Mouse (Mus musculus) hindbrain, embryonic 12.5 days (tissue): ENCODE measurements around the gene Acta1. TPM values are rescaled to one million over a fixed set of nuclear protein-coding genes. Genes with fewer than 3 reads are reported as not detected.

Experiments
- ATAC-seq: fragments of 200-750 bp; cut with Nextera tagmentation; 2 replicates; pipeline ENCODE4 v1.8.0; 2017; ENCODE audit warnings: moderate TSS enrichment; ENCODE audit not compliant: low FRiP score
- H3K27ac ChIP-seq: fragments of 300-500 bp; sonication (generic); 2 replicates; pipeline ENCODE4 v1.5.1; 2016; ENCODE audit warnings: mild to moderate bottlenecking
- H3K27me3 ChIP-seq: fragments of 300-500 bp; sonication (generic); 2 replicates; pipeline ENCODE4 v1.6.1; 2016; ENCODE audit warnings: mild to moderate bottlenecking
- H3K36me3 ChIP-seq: fragments of 300-500 bp; sonication (generic); 2 replicates; pipeline ENCODE4 v1.6.1; 2016; ENCODE audit warnings: mild to moderate bottlenecking
- H3K4me1 ChIP-seq: fragments of 300-500 bp; sonication (generic); 2 replicates; pipeline ENCODE4 v1.6.1; 2016
- H3K4me2 ChIP-seq: fragments of 300-500 bp; sonication (generic); replicated peaks from 2 replicates; pipeline ENCODE4 v1.6.1; 2016; ENCODE audit warnings: mild to moderate bottlenecking
- H3K4me3 ChIP-seq: fragments of 300-500 bp; sonication (generic); 2 replicates; pipeline ENCODE4 v1.5.1; 2016; ENCODE audit warnings: mild to moderate bottlenecking
- H3K9ac ChIP-seq: fragments of 300-500 bp; sonication (generic); 2 replicates; pipeline ENCODE4 v1.6.1; 2016; ENCODE audit warnings: mild to moderate bottlenecking, moderate library complexity
- H3K9me3 ChIP-seq: fragments of 300-500 bp; sonication (generic); replicated peaks from 2 replicates; pipeline ENCODE4 v1.6.1; 2016; ENCODE audit warnings: mild to moderate bottlenecking
- WGBS: fragments of 180-500 bp; shearing (Covaris S2); methylation state at CpG from one replicate; pipeline ENCODE4 v1.1.7; 2016; 5-methylcytosine and 5-hydroxymethylcytosine counted together
- polyA plus RNA-seq: library from polyadenylated mRNA; unstranded; fragments of >200 nt; fragmentation: Nextera tagmentation; extraction: Ambion mirVana; gene quantifications from 2 replicates; pipeline ENCODE4 v1.2.1, GENCODE M21; 2016

Acta1 gene
- polyA plus RNA-seq, 1 experiment from 2014 or later: 9.8 TPM

DNA sequence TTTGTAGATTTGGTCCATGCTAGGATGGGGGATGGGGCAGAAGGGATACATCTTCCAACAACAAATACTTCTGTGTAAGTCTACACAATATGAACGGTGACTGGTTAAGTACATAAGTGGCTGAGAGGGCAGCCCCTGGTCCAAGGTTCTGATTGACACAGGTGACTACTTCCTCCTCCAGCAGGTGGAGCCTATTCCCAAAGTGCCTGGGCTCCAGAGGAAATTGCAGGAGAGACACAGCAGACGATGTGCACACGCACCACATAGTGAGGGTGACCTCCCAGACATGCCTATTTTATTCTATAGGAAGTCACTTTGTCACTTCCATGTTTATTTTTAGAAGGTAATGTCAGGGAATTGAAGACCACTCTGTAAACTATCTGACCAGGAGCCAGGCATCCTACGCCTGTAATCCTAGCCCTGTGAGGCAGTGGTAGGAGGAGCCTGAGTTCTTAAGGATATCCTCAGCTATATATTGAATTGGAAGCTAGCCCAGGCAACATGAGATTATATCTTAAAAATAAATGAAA, 13.7 kb downstream of the Acta1 start:
- ATAC-seq: no peak
- no peak overlapping the region for H3K4me3 ChIP-seq
- H3K9ac ChIP-seq: no peak overlapping the region
- H3K36me3 ChIP-seq: no peaks in the 10 kb centered on the region
- WGBS: 57% methylated on average over 4 of the region's 4 CpGs
- H3K4me2 ChIP-seq: no peak overlapping the region
- peaks cover 14% of the 10 kb centered on the region for H3K4me1 ChIP-seq
- H3K27ac ChIP-seq: no peak overlapping the region
- H3K9me3 ChIP-seq: no peaks in the 10 kb centered on the region
- peaks cover 17% of the 10 kb centered on the region for H3K27me3 ChIP-seq

DNA sequence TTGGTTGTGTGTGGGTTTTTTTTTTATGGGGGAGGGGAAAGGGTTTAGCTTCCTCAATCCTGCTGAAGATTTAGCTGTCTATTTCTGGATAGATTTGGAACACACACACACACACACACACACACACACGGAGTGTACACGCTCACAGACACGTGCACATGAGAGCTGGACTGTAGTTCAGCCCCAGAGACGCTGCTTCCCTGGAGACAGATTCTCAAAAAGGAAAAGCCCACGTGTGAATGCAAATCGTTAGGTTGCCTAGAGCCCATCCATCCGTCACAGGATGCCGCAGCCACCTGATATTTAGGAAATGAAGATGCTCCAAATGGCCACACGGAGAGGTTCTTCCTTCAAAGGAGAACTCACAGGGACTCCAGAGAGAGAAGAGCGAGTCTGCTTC, 14.3 kb downstream of the Acta1 start:
- Histone ChIP-seq H3K27ac (no peak overlapping the region), H3K9me3 (no peaks in the 10 kb centered on the region), H3K4me2 (no peak overlapping the region), H3K4me3 (no peak overlapping the region), H3K9ac (no peak overlapping the region), H3K4me1 (peaks cover 14% of the 10 kb centered on the region), H3K36me3 (no peaks in the 10 kb centered on the region), H3K27me3 (peaks cover 11% of the 10 kb centered on the region)
- ATAC-seq: no peak
- WGBS: 71% methylated on average over 10 of the region's 10 CpGs

DNA sequence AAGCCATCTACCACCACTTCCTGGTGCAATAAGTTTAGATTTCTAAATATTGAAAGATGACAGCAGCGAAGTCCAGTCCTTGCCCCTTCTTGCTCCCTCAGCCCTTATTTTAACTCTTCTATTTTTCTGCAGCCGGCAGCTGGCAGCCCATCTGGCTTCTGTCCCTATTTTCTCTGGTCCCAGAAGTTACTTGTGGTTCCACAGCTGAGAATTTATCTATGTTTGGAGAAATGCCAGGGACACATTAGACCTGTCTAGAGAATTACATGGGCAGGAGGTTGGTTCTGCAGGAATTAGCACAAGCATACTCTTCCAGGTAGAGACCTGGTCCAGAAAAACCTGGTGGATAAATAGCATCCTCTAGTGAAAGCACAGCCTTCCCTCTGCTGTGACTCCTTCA, 16.7 kb downstream of the Acta1 start:
- H3K4me1 ChIP-seq: peaks cover 2% of the 10 kb centered on the region; the same call in 1 of the 2 replicates
- no peak overlapping the region for H3K4me2 ChIP-seq
- H3K9ac ChIP-seq: no peak overlapping the region
- 84% methylated on average over 2 of the region's 2 CpGs for WGBS
- H3K36me3 ChIP-seq: no peaks in the 10 kb centered on the region
- H3K27ac ChIP-seq: no peak overlapping the region
- no peak overlapping the region for H3K4me3 ChIP-seq
- ATAC-seq: no peak
- 0 out of 2 replicates have a peak, but pooled peaks cover 4% of the 10 kb centered on the region for H3K27me3 ChIP-seq
- no peaks in the 10 kb centered on the region for H3K9me3 ChIP-seq

GRCm38 (mm10) chr8:123874324-123874723, 20.2 kb downstream of the Acta1 start:
- H3K9me3 ChIP-seq: no peaks in the 10 kb centered on the region
- no peak overlapping the region for H3K9ac ChIP-seq
- H3K27me3 ChIP-seq: no peaks in the 10 kb centered on the region
- H3K4me2 ChIP-seq: no peak overlapping the region
- no peak overlapping the region for H3K4me3 ChIP-seq
- peaks cover 2% of the 10 kb centered on the region; the same call in 1 of the 2 replicates for H3K4me1 ChIP-seq
- no peak for ATAC-seq
- H3K27ac ChIP-seq: no peak overlapping the region
- WGBS: 84% methylated on average over 11 of the region's 11 CpGs
- no peaks in the 10 kb centered on the region for H3K36me3 ChIP-seq

DNA sequence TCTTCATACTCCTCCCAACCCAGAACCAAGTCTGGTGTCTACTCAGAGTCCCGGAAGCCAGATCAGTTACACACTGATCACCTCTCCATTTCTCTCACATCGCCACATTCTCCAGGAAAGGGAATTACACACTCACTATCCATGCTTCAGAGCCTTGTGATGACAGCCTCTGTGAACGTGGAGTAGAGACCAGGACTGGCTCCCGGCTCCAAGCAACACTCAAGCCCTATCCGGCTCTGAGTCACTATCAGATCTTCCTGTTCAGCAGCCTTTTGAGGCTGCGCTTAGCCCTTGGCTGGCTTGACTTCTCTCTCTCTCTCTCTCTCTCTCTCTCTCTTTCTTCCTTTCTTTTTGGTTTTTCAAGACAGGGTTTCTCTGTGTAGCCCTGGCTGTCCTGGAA, 21.2 kb downstream of the Acta1 start:
- no peak overlapping the region for H3K4me3 ChIP-seq
- H3K27me3 ChIP-seq: no peaks in the 10 kb centered on the region
- 83% methylated on average over 6 of the region's 6 CpGs for WGBS
- H3K36me3 ChIP-seq: no peaks in the 10 kb centered on the region
- ATAC-seq: no peak
- H3K27ac ChIP-seq: no peak overlapping the region
- no peak overlapping the region for H3K4me2 ChIP-seq
- no peak overlapping the region for H3K9ac ChIP-seq
- peaks cover 1% of the 10 kb centered on the region; the same call in 1 of the 2 replicates for H3K4me1 ChIP-seq
- H3K9me3 ChIP-seq: no peaks in the 10 kb centered on the region

DNA sequence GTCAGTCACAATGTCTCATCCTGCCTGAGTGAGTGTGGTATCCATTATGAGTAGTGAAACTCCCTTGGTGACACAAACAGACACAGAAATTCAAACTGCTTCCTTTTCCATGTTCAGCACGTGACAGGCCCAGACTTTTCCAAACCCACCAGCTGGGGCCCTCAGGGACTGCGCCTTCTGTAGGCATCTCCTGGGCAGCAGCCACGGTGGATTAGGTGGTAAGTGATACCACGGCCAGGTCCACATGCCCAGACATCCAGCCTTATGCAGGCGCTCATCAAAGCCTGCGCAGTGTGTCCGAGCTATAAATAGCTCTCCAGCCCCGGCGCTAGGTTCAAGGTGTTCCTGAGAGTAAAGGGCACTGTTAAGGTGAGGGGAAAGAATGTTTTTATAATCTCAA, 22.5 kb downstream of the Acta1 start:
- 76% methylated on average over 9 of the region's 9 CpGs for WGBS
- H3K4me3 ChIP-seq: no peak overlapping the region
- no peaks in the 10 kb centered on the region for H3K4me1 ChIP-seq
- no peaks in the 10 kb centered on the region for H3K27me3 ChIP-seq
- no peaks in the 10 kb centered on the region for H3K36me3 ChIP-seq
- no peak overlapping the region for H3K4me2 ChIP-seq
- ATAC-seq: no peak
- no peak overlapping the region for H3K27ac ChIP-seq
- H3K9ac ChIP-seq: no peak overlapping the region
- H3K9me3 ChIP-seq: no peaks in the 10 kb centered on the region

- no peaks in the 10 kb centered on the region for H3K36me3 ChIP-seq
- H3K27me3 ChIP-seq: peaks cover 16% of the 10 kb centered on the region
- H3K4me3 ChIP-seq: no peak overlapping the region
- WGBS: 31% methylated on average over 5 of the region's 5 CpGs
- ATAC-seq: no peak
- H3K4me2 ChIP-seq: no peak overlapping the region
- no peak overlapping the region for H3K9ac ChIP-seq
- H3K9me3 ChIP-seq: no peaks in the 10 kb centered on the region
- H3K27ac ChIP-seq: no peak overlapping the region
- H3K4me1 ChIP-seq: peaks cover 6% of the 10 kb centered on the region
Measured at GRCm38 (mm10) chr8:123866971-123867370, 27.6 kb downstream of the Acta1 start.

GRCm38 (mm10) chr8:123865786-123866185, 28.8 kb downstream of the Acta1 start:
- Histone ChIP-seq H3K4me3 (no peak overlapping the region), H3K27me3 (peaks cover 26% of the 10 kb centered on the region), H3K4me1 (peaks cover 6% of the 10 kb centered on the region), H3K4me2 (no peak overlapping the region), H3K9ac (no peak overlapping the region), H3K9me3 (no peaks in the 10 kb centered on the region), H3K36me3 (no peaks in the 10 kb centered on the region), H3K27ac (no peak overlapping the region)
- no peak for ATAC-seq
- WGBS: 80% methylated on average over 7 of the region's 7 CpGs

DNA sequence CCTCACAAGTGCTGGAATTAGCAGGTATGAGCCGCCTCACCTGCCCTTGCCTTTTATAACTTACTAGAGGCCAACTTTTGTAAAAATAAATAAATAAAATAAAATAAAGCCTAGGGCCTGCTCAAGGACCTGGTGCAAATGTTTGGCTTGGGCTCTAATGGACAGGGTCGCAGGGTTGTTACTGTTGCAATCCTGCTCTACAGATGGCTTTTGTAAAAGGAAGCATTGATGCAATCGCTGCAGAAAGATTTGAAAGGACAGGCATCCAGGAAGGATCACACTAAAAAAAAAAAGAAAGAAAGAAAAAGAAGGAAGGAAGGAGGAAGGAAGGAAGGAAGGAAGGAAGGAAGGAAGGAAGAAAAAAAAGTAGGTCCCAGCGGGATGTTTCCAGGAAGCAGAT, 34.2 kb downstream of the Acta1 start:
- no peak for ATAC-seq
- H3K4me1 ChIP-seq: peaks cover 15% of the 10 kb centered on the region
- peaks cover 32% of the 10 kb centered on the region for H3K27me3 ChIP-seq
- H3K9me3 ChIP-seq: no peaks in the 10 kb centered on the region
- H3K27ac ChIP-seq: no peak overlapping the region
- H3K4me2 ChIP-seq: peak overlapping the region; percentile 93
- no peaks in the 10 kb centered on the region for H3K36me3 ChIP-seq
- no peak overlapping the region for H3K9ac ChIP-seq
- WGBS: 69% methylated on average over 4 of the region's 4 CpGs
- peak overlapping the region; percentile 88 for H3K4me3 ChIP-seq

DNA sequence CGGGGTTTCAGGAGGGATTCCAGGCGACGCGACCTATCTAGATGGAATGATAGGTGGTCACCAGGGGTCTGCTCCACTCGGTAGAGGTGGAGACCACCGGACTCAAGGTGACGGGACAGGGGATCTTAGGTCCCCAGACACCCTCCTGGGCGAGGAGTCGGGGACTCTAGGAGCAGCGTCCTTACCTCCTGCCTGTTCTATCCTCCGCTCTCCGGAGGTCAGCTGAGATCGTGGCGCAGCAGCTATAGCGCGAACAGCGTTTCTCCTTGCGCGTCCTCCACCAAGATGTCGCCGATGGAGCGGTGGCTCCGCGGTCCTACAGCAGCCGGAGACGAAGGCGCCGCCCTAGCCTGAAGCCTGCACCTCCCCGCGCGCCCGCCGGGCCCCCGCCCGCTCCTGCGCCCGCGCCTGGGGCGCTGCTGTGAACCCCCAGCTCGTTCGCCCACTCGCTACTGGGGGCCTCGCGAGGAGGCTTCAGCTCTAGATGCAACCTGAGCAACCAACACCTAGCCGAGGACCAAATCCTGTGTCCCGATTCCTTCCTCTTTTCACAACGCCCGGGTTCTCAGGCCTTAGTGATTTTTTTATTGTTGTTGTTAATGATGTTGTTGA, 34.8 kb downstream of the Acta1 start, which contains the start of gene Ccsap:
Ccsap (minus strand) TSS at position 562 of the 612 bp plus-strand sequence.
- ATAC-seq: no peak; the same call in 1 of the 2 replicates
- WGBS: 2% methylated on average over 46 of the region's 48 CpGs

GRCm38 (mm10) chr8:123858941-123859647, 35.5 kb downstream of the Acta1 start:
- H3K4me2 ChIP-seq: peak overlapping the region; percentile 93
- under 1% methylated on average over 76 of the region's 79 CpGs for whole genome bisulfite sequencing
- peaks cover 28% of the 10 kb centered on the region for H3K27me3 ChIP-seq
- peak overlapping the region; percentile 87 for H3K9ac ChIP-seq
- peak overlapping the region; percentile 88 for H3K4me3 ChIP-seq
- H3K4me1 ChIP-seq: peaks cover 14% of the 10 kb centered on the region
- ATAC-seq: peak; percentile 94
- peak overlapping the region; percentile 83 for H3K27ac ChIP-seq
- H3K9me3 ChIP-seq: no peaks in the 10 kb centered on the region
- H3K36me3 ChIP-seq: no peaks in the 10 kb centered on the region

More for the DNA sequence above, 34.8 kb downstream of the Acta1 start, which contains the start of gene Ccsap:
- peak within 1 kb of the TSS; percentile 93 for H3K4me2 ChIP-seq
- H3K36me3 ChIP-seq: no peaks in the 10 kb centered on the region
- peak within 1 kb of the TSS; percentile 88 for H3K4me3 ChIP-seq
- H3K9me3 ChIP-seq: no peaks in the 10 kb centered on the region
- peaks cover 32% of the 10 kb centered on the region for H3K27me3 ChIP-seq
- H3K9ac ChIP-seq: peak within 1 kb of the TSS; percentile 87
- peaks cover 15% of the 10 kb centered on the region for H3K4me1 ChIP-seq
- peak within 1 kb of the TSS; percentile 83 for H3K27ac ChIP-seq

DNA sequence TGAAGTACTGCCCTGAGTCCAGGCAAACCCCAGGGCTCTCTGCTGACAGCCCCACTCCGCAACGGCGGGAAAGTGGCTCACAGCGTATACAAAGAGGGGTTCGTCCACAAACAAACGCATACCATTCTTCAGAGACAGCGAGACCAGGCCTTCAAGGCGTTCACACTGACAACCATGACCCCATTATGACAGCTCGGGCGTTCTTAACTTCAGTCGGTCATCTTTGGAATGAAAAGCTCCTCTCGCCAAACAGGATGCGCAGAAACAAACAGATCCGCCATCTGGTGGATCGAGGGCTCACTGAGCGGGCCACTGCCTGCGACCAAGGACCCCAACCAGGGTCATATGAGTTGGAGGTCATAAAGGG, 36.0 kb downstream of the Acta1 start:
- ATAC-seq: peak; percentile 39
- H3K4me2 ChIP-seq: peak overlapping the region; percentile 93

More for the DNA sequence above, 36.0 kb downstream of the Acta1 start:
- under 1% methylated on average over 17 of the region's 17 CpGs for WGBS
- Histone ChIP-seq H3K4me1 (peaks cover 10% of the 10 kb centered on the region; the same call in 1 of the 2 replicates), H3K27me3 (peaks cover 26% of the 10 kb centered on the region), H3K4me3 (peak overlapping the region; percentile 88), H3K9ac (peak overlapping the region; percentile 87), H3K36me3 (no peaks in the 10 kb centered on the region), H3K27ac (no peak overlapping the region), H3K9me3 (no peaks in the 10 kb centered on the region)
